Mouse (Mus musculus): ENCODE data around the gene Gpc4.

GRCm38 (mm10) chrX:52159621-52160020 is 5.4 kb downstream of the Gpc4 start:
- TF ChIP-seq HCFC1 (IDR thresholded peaks at IDR 0.05; ENCODE audit: low read depth, low read length) (no peak), MAX (IDR thresholded peaks at IDR 0.05; ENCODE audit: low read length) (no peak), POLR2A (IDR thresholded peaks at IDR 0.05; ENCODE audit: low read depth, low read length) (no peak), EP300 (IDR thresholded peaks at IDR 0.05; ENCODE audit: low read length) (no peak), MXI1 (IDR thresholded peaks at IDR 0.05; ENCODE audit: low read depth, low read length) (no peak), CTCF (conservative IDR thresholded peaks at IDR 0.05 in 1 of 2, IDR thresholded peaks at IDR 0.05 in 1 of 2; ENCODE audit: low read depth in 2 of 2, low read length in 2 of 2) (no peak), JUN (IDR thresholded peaks at IDR 0.05; ENCODE audit: insufficient read depth, low read depth, low read length) (no peak), JUND (conservative IDR thresholded peaks at IDR 0.05; ENCODE audit: low read depth, low read length) (no peak), GABPA (IDR thresholded peaks at IDR 0.05; ENCODE audit: insufficient replicate concordance, low read depth, low read length) (no peak)
